Mouse (Mus musculus) C2C12 (cell line): ENCODE results near the gene Shank1.

Source experiments
- CEBPB ChIP-seq: IDR thresholded peaks from one replicate; pipeline ENCODE4 v1.6.1; 2011; ENCODE audit warnings: low read depth, mild to moderate bottlenecking, control low read depth, moderate library complexity
- CTCF ChIP-seq: IDR thresholded peaks from one replicate; pipeline ENCODE4 v1.5.1; 2011; ENCODE audit not compliant: control insufficient read depth, insufficient read depth, insufficient read length
- FOSL1 ChIP-seq: IDR thresholded peaks from one replicate; pipeline ENCODE4 v1.8.0; 2011; ENCODE audit warnings: mild to moderate bottlenecking, low read length; ENCODE audit not compliant: poor library complexity, insufficient read depth, severe bottlenecking
- MAX ChIP-seq: IDR thresholded peaks from one replicate; pipeline ENCODE4 v1.6.1; 2011; ENCODE audit warnings: mild to moderate bottlenecking, control low read depth
- MYOD1 ChIP-seq: IDR thresholded peaks from one replicate; pipeline ENCODE4 v1.6.1; 2011; ENCODE audit warnings: low read depth; ENCODE audit not compliant: control insufficient read depth, insufficient read length
- MYOG ChIP-seq: IDR thresholded peaks from one replicate; pipeline ENCODE4 v1.6.1; 2011; ENCODE audit not compliant: control insufficient read depth, insufficient read length; ENCODE audit errors: extremely low read depth
- USF1 ChIP-seq: IDR thresholded peaks from one replicate; pipeline ENCODE4 v1.6.1; 2011; ENCODE audit warnings: low read depth, mild to moderate bottlenecking, control low read depth, moderate library complexity

DNA sequence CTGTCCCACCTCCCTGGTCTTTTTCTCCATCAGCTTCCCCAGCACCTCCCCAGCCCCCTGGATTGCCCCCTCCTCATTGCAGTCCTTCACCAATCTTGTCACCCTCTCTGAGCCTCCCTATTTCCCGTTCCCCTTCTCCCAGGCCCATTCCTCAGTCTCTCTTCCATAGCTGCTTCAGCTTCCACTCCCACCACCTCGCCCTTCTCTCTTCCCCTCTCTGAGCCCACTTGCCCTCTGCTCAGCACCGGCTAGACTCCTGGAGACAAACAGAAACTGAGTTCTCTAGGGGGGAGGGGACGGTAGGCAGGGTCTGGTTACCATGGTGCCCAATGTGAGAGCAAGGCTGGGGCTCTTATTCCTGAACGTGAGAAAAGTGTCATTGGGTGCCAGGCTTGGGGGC, 64.7 kb downstream of the Shank1 start:
- no peak for TF ChIP-seq CTCF
- TF ChIP-seq CEBPB = no peak
- TF ChIP-seq MAX = no peak
- TF ChIP-seq USF1 = no peak
- TF ChIP-seq MYOG = no peak
- TF ChIP-seq MYOD1 = no peak
- no peak for TF ChIP-seq FOSL1
